Mouse (Mus musculus): Measurements from ENCODE around the gene Fga. TPM values are rescaled to one million over a fixed set of nuclear protein-coding genes. Genes with fewer than 3 reads are reported as not detected.

Fga gene
- polyA plus RNA-seq, 1 experiment = not detected

DNA sequence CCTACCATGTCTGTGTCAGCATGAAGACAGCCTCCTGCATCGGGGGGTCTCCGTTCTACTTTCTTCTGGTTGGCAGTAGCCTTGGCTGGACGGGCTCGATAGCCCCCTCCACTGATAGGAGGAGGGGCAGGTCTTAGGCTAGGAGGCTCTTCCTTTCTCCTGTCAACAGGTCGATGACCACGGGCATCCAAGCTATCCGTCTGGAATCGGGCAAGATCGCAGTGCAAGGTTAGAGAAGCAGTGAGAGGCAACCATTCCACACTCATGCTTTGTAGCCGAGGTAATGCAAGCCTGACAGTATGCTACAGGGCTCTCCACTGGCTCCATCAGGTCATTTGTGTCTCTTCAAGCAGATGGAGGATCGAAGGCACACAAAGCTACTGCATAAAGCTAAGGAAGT, 20.8 kb downstream of the Fga start:
- H3K36me3 ChIP-seq (ENCODE audit: control insufficient read depth, insufficient read depth, low read length, poor library complexity, severe bottlenecking) = no peaks in the 10 kb centered on the region

DNA sequence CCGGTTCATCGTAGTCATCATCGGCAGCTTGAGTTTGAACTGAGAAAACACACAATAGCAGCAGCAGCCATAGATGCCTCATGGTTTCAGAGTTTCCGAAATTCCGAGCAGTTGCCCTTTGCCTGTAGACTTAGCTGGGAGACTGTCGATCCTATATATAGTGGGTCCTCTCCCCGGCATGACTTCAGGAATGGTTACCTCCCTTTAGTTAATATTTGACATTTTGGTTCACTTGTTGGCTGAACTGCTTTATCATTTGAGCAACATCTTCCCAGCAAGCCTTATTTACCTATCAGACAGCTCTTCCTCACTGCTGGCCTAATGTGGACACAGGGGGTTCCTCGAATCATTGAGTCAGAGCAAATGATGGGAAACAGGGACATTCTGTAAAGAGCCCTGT, 23.8 kb downstream of the Fga start, which contains the start of gene Fgb:
Gene Fgb, minus strand, starts transcription at position 184 of the 400 bp plus-strand sequence.
- no peaks in the 10 kb centered on the region for H3K4me1 ChIP-seq (ENCODE audit: control insufficient read depth, insufficient read depth, low read length)
- no peaks in the 10 kb centered on the region for H3K27me3 ChIP-seq (ENCODE audit: control insufficient read depth, insufficient read depth, low read length, poor library complexity, severe bottlenecking)
- H3K27ac ChIP-seq (ENCODE audit: insufficient read depth, low read length) = no peak within 1 kb of the TSS
- H3K4me3 ChIP-seq (ENCODE audit: low read depth, low read length) = no peak within 1 kb of the TSS
- no peaks in the 10 kb centered on the region for H3K9me3 ChIP-seq (replicated peaks; ENCODE audit: control insufficient read depth, insufficient read depth, low read length, poor library complexity, severe bottlenecking)
- H3K36me3 ChIP-seq (ENCODE audit: control insufficient read depth, insufficient read depth, low read length, poor library complexity, severe bottlenecking) = no peaks in the 10 kb centered on the region
- H3K9ac ChIP-seq (ENCODE audit: low read depth, poor library complexity, severe bottlenecking) = no peak within 1 kb of the TSS
- TF ChIP-seq POLR2A (IDR thresholded peaks at IDR 0.05; ENCODE audit: insufficient read depth, low read length) (no peak), EP300 (IDR thresholded peaks at IDR 0.05; ENCODE audit: insufficient read depth, low read depth, low read length) (no peak), CTCF (IDR thresholded peaks at IDR 0.05; ENCODE audit: low read depth, low read length) (no peak)

More for the DNA sequence above, 20.8 kb downstream of the Fga start:
- Histone ChIP-seq H3K9ac (ENCODE audit: low read depth, poor library complexity, severe bottlenecking) (no peak overlapping the region), H3K27me3 (ENCODE audit: control insufficient read depth, insufficient read depth, low read length, poor library complexity, severe bottlenecking) (no peaks in the 10 kb centered on the region), H3K4me1 (ENCODE audit: control insufficient read depth, insufficient read depth, low read length) (no peaks in the 10 kb centered on the region), H3K27ac (ENCODE audit: insufficient read depth, low read length) (no peak overlapping the region), H3K9me3 (replicated peaks; ENCODE audit: control insufficient read depth, insufficient read depth, low read length, poor library complexity, severe bottlenecking) (no peaks in the 10 kb centered on the region), H3K4me3 (ENCODE audit: low read depth, low read length) (no peak overlapping the region)
- TF ChIP-seq EP300 (IDR thresholded peaks at IDR 0.05; ENCODE audit: insufficient read depth, low read depth, low read length) (no peak), POLR2A (IDR thresholded peaks at IDR 0.05; ENCODE audit: insufficient read depth, low read length) (no peak), CTCF (IDR thresholded peaks at IDR 0.05; ENCODE audit: low read depth, low read length) (no peak)

DNA sequence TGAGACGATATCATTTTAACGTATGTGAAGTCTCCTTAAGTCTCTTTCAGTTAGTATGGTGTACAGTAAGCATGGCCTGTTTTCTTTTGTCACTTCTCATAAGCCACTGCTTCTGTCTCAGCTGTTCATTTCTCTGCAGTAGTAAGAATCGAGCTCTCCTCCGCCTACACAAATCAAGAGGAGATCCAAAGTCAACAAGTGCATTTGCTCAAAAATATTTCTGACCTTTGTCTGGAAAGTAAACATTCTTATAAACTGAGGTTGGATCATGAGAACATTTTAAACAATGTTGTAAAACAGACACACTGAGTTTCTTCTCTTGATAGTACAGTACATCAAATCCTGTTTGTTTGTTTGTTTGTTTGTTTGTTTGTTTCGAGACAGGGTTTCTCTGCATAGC, 24.8 kb downstream of the Fga start:
- Histone ChIP-seq H3K36me3 (ENCODE audit: control insufficient read depth, insufficient read depth, low read length, poor library complexity, severe bottlenecking) (no peaks in the 10 kb centered on the region), H3K4me1 (ENCODE audit: control insufficient read depth, insufficient read depth, low read length) (no peaks in the 10 kb centered on the region), H3K9me3 (replicated peaks; ENCODE audit: control insufficient read depth, insufficient read depth, low read length, poor library complexity, severe bottlenecking) (no peaks in the 10 kb centered on the region), H3K27ac (ENCODE audit: insufficient read depth, low read length) (no peak overlapping the region), H3K27me3 (ENCODE audit: control insufficient read depth, insufficient read depth, low read length, poor library complexity, severe bottlenecking) (no peaks in the 10 kb centered on the region), H3K4me3 (ENCODE audit: low read depth, low read length) (no peak overlapping the region), H3K9ac (ENCODE audit: low read depth, poor library complexity, severe bottlenecking) (no peak overlapping the region)
- TF ChIP-seq CTCF (IDR thresholded peaks at IDR 0.05; ENCODE audit: low read depth, low read length) (no peak), EP300 (IDR thresholded peaks at IDR 0.05; ENCODE audit: insufficient read depth, low read depth, low read length) (no peak), POLR2A (IDR thresholded peaks at IDR 0.05; ENCODE audit: insufficient read depth, low read length) (no peak)

DNA sequence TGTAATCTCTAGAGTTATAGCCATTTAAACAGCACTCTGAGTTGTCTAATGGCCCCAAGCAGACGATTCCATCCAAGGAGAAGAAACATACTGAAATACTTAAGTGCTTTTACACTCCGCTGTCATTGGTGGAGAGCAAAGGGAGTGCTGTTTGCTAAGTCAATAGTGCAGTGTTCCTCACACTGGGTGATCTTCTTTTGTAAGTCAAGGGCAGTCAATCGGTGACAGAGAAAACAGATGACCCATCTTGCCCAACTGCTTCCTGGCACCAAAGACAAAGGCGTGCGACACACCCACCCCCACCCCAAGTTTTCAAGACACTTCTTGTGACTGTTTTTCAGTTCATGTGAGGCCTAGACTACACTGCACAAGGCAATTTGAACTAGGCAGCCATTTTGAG, 26.2 kb downstream of the Fga start:
- H3K27ac ChIP-seq (ENCODE audit: insufficient read depth, low read length) = no peak overlapping the region
- TF ChIP-seq CTCF (IDR thresholded peaks at IDR 0.05; ENCODE audit: low read depth, low read length) (no peak), EP300 (IDR thresholded peaks at IDR 0.05; ENCODE audit: insufficient read depth, low read depth, low read length) (no peak), POLR2A (IDR thresholded peaks at IDR 0.05; ENCODE audit: insufficient read depth, low read length) (no peak)

DNA sequence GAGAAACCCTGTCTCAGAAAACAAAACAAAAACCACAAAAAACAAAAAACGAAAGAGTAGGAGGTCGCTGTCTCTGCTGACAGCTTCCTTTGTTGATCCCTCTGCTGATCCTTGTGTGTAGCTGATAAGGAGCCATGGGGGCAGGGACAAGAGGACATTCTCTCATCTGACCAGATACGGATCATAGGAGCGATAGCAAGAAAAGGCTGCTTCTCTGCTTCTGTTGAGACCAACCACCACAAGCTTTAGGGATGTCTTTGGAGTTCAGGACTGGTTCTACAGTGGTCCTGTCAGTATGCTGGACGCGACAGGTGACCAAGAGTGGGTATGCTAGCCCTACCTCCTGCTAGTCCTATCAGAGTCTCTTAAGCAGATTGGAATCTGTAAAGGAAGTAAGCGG, 27.2 kb downstream of the Fga start:
- H3K4me3 ChIP-seq (ENCODE audit: low read depth, low read length) = no peak overlapping the region
- TF ChIP-seq CTCF (IDR thresholded peaks at IDR 0.05; ENCODE audit: low read depth, low read length) = no peak
- TF ChIP-seq EP300 (IDR thresholded peaks at IDR 0.05; ENCODE audit: insufficient read depth, low read depth, low read length) = no peak
- TF ChIP-seq POLR2A (IDR thresholded peaks at IDR 0.05; ENCODE audit: insufficient read depth, low read length) = no peak

More for the DNA sequence above, 26.2 kb downstream of the Fga start:
- Histone ChIP-seq H3K27me3 (ENCODE audit: control insufficient read depth, insufficient read depth, low read length, poor library complexity, severe bottlenecking) (no peaks in the 10 kb centered on the region), H3K4me3 (ENCODE audit: low read depth, low read length) (no peak overlapping the region), H3K9me3 (replicated peaks; ENCODE audit: control insufficient read depth, insufficient read depth, low read length, poor library complexity, severe bottlenecking) (no peaks in the 10 kb centered on the region), H3K4me1 (ENCODE audit: control insufficient read depth, insufficient read depth, low read length) (no peaks in the 10 kb centered on the region), H3K36me3 (ENCODE audit: control insufficient read depth, insufficient read depth, low read length, poor library complexity, severe bottlenecking) (no peaks in the 10 kb centered on the region), H3K9ac (ENCODE audit: low read depth, poor library complexity, severe bottlenecking) (no peak overlapping the region)

DNA sequence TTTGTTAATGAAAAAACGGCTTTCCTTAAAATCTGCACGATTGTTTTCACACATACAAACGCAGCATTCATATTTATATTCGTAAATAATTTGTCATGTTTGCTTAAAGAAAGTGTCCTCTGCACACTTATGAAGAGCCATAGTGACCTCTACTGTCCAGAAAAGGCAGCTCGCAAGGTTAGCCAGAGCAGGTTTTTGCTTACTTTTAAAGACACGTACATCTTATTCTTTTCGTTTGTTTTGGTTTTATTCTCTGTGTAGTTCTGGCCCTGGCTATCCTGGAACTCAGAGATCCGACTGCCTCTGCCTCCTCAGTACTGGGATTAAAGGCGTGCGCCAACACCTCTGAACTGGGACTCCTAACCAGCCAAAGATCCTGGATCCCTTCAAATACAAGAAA, 27.9 kb downstream of the Fga start:
- peaks cover 5% of the 10 kb centered on the region for H3K36me3 ChIP-seq (ENCODE audit: control insufficient read depth, insufficient read depth, low read length, poor library complexity, severe bottlenecking)
- H3K4me3 ChIP-seq (ENCODE audit: low read depth, low read length) = no peak overlapping the region
- H3K9me3 ChIP-seq (replicated peaks; ENCODE audit: control insufficient read depth, insufficient read depth, low read length, poor library complexity, severe bottlenecking) = no peaks in the 10 kb centered on the region
- TF ChIP-seq POLR2A (IDR thresholded peaks at IDR 0.05; ENCODE audit: insufficient read depth, low read length) = no peak
- no peak for TF ChIP-seq EP300 (IDR thresholded peaks at IDR 0.05; ENCODE audit: insufficient read depth, low read depth, low read length)
- no peak for TF ChIP-seq CTCF (IDR thresholded peaks at IDR 0.05; ENCODE audit: low read depth, low read length)
- H3K9ac ChIP-seq (ENCODE audit: low read depth, poor library complexity, severe bottlenecking) = no peak overlapping the region
- no peaks in the 10 kb centered on the region for H3K27me3 ChIP-seq (ENCODE audit: control insufficient read depth, insufficient read depth, low read length, poor library complexity, severe bottlenecking)
- H3K27ac ChIP-seq (ENCODE audit: insufficient read depth, low read length) = no peak overlapping the region
- no peaks in the 10 kb centered on the region for H3K4me1 ChIP-seq (ENCODE audit: control insufficient read depth, insufficient read depth, low read length)

More for the DNA sequence above, 27.2 kb downstream of the Fga start:
- H3K36me3 ChIP-seq (ENCODE audit: control insufficient read depth, insufficient read depth, low read length, poor library complexity, severe bottlenecking) = no peaks in the 10 kb centered on the region
- H3K27me3 ChIP-seq (ENCODE audit: control insufficient read depth, insufficient read depth, low read length, poor library complexity, severe bottlenecking) = no peaks in the 10 kb centered on the region
- no peaks in the 10 kb centered on the region for H3K4me1 ChIP-seq (ENCODE audit: control insufficient read depth, insufficient read depth, low read length)
- H3K9ac ChIP-seq (ENCODE audit: low read depth, poor library complexity, severe bottlenecking) = no peak overlapping the region
- no peak overlapping the region for H3K27ac ChIP-seq (ENCODE audit: insufficient read depth, low read length)
- no peaks in the 10 kb centered on the region for H3K9me3 ChIP-seq (replicated peaks; ENCODE audit: control insufficient read depth, insufficient read depth, low read length, poor library complexity, severe bottlenecking)

Measured in ES-Bruce4 (cell line).